Mouse (Mus musculus): ENCODE data around the gene Psen2. TPM values are rescaled to one million over a fixed set of nuclear protein-coding genes. Genes with fewer than 3 reads are reported as not detected.

The Psen2 gene
- total RNA-seq, 1 experiment = 13.6 TPM

DNA sequence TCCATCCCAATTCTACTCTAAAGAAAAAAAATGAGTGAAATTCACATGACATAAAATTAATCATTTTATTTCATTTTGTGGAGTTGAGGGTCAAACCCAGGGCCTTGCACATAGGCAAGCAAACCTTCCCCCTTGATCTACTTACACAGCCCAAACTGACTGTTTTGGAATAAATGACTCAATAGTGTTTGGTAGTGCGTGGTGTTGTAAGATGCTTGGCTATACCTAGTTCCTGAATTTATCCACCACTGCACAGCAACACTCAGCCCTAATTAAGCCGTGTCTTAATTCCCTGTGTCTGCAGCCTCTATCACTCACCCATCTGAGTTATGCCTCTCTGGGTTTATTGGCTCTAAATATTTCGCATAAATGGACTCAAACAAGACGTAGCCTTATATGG, 37.1 kb upstream of the Psen2 start:
- no peak overlapping the region for H3K4me3 ChIP-seq (ENCODE audit: insufficient read depth in 1 of 2, low read depth in 1 of 2, low read length in 2 of 2, poor library complexity in 1 of 2, severe bottlenecking in 1 of 2)
- in situ Hi-C loops (cut with MboI; ENCODE audit: low sequenced_read_pairs in 2 of 2, unreplicated experiment in 2 of 2) = no loop called here
- no peaks in the 10 kb centered on the region for H3K36me3 ChIP-seq (ENCODE audit: control insufficient read depth, insufficient read depth, low read length, poor library complexity, severe bottlenecking)
- DNase-seq (ENCODE audit: low read depth, low spot score) = no peak
- no peaks in the 10 kb centered on the region for H3K9me3 ChIP-seq (ENCODE audit: control insufficient read depth, insufficient read depth, low read depth, low read length)
- no peak for TF ChIP-seq ZC3H11A (IDR thresholded peaks at IDR 0.05; ENCODE audit: borderline replicate concordance, low read depth, low read length)
- TF ChIP-seq ZNF384 (IDR thresholded peaks at IDR 0.05; ENCODE audit: low read depth, low read length) = no peak
- TF ChIP-seq MAFK (IDR thresholded peaks at IDR 0.05; ENCODE audit: insufficient read depth, low read depth, low read length) = no peak
- TF ChIP-seq CHD2 (IDR thresholded peaks at IDR 0.05; ENCODE audit: low read depth, low read length) = no peak
- TF ChIP-seq HCFC1 (IDR thresholded peaks at IDR 0.05; ENCODE audit: borderline replicate concordance, insufficient read depth, low read length) = no peak
- no peak overlapping the region for H3K9ac ChIP-seq (ENCODE audit: insufficient read depth, low read depth, low read length, poor library complexity, severe bottlenecking)
- peaks cover 0 to 8% of the 10 kb centered on the region in 2 experiments; a peak in 3 of 4 replicates for H3K4me1 ChIP-seq (ENCODE audit: control insufficient read depth in 2 of 2, insufficient read depth in 2 of 2, low read length in 2 of 2, poor library complexity in 1 of 2)
- H3K27ac ChIP-seq (ENCODE audit: insufficient read depth, low read depth, low read length, poor library complexity, severe bottlenecking) = no peak overlapping the region

DNA sequence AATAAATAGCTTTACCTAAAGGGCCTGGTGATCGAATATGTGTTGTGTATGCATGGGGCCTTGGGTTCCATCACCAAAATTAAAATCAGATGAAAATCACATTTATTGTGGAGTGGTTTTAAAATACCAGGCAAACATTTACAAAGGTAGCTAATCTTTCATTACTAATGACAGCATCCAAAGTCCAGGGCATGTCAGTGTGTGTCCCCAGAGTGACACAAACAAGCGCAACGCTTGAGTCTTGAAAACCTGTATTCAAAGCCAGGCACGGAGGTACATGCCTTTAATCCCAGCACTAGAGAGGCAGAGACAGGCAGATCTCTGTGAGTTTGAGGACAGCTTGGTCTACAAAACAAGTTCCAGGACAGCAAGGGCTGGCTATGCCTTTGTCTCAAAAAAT, 36.5 kb upstream of the Psen2 start:
- no peaks in the 10 kb centered on the region for H3K9me3 ChIP-seq (ENCODE audit: control insufficient read depth, insufficient read depth, low read depth, low read length)
- H3K9ac ChIP-seq (ENCODE audit: insufficient read depth, low read depth, low read length, poor library complexity, severe bottlenecking) = no peak overlapping the region
- TF ChIP-seq MAFK (IDR thresholded peaks at IDR 0.05; ENCODE audit: insufficient read depth, low read depth, low read length) = no peak
- no peak for TF ChIP-seq HCFC1 (IDR thresholded peaks at IDR 0.05; ENCODE audit: borderline replicate concordance, insufficient read depth, low read length)
- no peak for TF ChIP-seq CHD2 (IDR thresholded peaks at IDR 0.05; ENCODE audit: low read depth, low read length)
- TF ChIP-seq ZC3H11A (IDR thresholded peaks at IDR 0.05; ENCODE audit: borderline replicate concordance, low read depth, low read length) = no peak
- TF ChIP-seq ZNF384 (IDR thresholded peaks at IDR 0.05; ENCODE audit: low read depth, low read length) = no peak
- no peak for DNase-seq (ENCODE audit: low read depth, low spot score)
- peaks cover 0 to 8% of the 10 kb centered on the region in 2 experiments; a peak in 3 of 4 replicates for H3K4me1 ChIP-seq (ENCODE audit: control insufficient read depth in 2 of 2, insufficient read depth in 2 of 2, low read length in 2 of 2, poor library complexity in 1 of 2)
- no peaks in the 10 kb centered on the region for H3K36me3 ChIP-seq (ENCODE audit: control insufficient read depth, insufficient read depth, low read length, poor library complexity, severe bottlenecking)
- H3K27ac ChIP-seq (ENCODE audit: insufficient read depth, low read depth, low read length, poor library complexity, severe bottlenecking) = no peak overlapping the region
- no peak overlapping the region for H3K4me3 ChIP-seq (ENCODE audit: insufficient read depth in 1 of 2, low read depth in 1 of 2, low read length in 2 of 2, poor library complexity in 1 of 2, severe bottlenecking in 1 of 2)
- in situ Hi-C loops (cut with MboI; ENCODE audit: low sequenced_read_pairs in 2 of 2, unreplicated experiment in 2 of 2) = no loop called here

DNA sequence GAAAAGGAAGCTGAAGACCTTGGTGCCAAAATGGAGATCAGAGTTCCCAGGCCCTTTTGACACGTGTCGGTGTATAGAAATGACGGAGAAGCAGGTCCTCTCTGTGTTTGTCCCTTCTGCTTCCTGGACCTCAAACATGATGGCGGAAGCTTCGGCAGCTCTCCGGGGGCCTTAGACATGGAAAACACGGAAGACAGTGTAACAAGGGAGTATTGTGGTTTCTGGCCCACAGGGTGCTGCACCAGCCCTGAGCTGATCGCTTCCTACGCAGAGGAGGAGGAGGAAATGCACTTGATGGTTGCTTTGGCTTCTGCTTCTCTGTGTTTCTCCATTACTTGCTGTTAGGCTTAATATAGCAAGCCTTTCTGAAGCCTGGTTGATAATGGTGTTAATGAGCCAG, 32.9 kb upstream of the Psen2 start:
- DNase-seq (ENCODE audit: low read depth, low spot score) = no peak

DNA sequence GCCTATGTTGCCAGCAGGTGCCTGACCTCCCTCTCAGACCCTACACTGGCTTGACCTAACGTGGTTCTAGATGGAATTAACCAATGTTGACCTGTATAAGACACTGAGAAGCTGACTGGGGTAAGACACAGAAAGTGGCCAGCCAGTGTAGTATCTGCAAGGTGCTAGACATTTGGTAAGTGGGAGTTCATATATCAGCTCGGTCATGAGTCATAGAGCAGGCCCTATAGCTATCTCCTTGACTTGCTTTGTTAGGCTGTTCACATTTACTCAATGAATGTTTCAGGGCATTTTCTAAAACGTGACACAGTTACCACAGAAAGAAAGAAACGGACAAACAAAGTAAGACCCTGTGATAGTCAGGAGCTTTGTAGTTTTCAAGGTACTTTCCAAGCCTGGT, 27.1 kb upstream of the Psen2 start:
- Histone ChIP-seq H3K27ac (ENCODE audit: insufficient read depth, low read depth, low read length, poor library complexity, severe bottlenecking) (no peak overlapping the region), H3K4me1 (ENCODE audit: control insufficient read depth in 2 of 2, insufficient read depth in 2 of 2, low read length in 2 of 2, poor library complexity in 1 of 2) (peaks cover 0 to 10% of the 10 kb centered on the region in 2 experiments; a peak in 1 of 4 replicates), H3K9ac (ENCODE audit: insufficient read depth, low read depth, low read length, poor library complexity, severe bottlenecking) (no peak overlapping the region), H3K4me3 (ENCODE audit: insufficient read depth in 1 of 2, low read depth in 1 of 2, low read length in 2 of 2, poor library complexity in 1 of 2, severe bottlenecking in 1 of 2) (no peak overlapping the region), H3K36me3 (ENCODE audit: control insufficient read depth, insufficient read depth, low read length, poor library complexity, severe bottlenecking) (no peaks in the 10 kb centered on the region), H3K9me3 (ENCODE audit: control insufficient read depth, insufficient read depth, low read depth, low read length) (no peaks in the 10 kb centered on the region)
- in situ Hi-C loops (cut with MboI; ENCODE audit: low sequenced_read_pairs in 2 of 2, unreplicated experiment in 2 of 2) = no loop called here
- no peak for DNase-seq (ENCODE audit: low read depth, low spot score)
- TF ChIP-seq HCFC1 (IDR thresholded peaks at IDR 0.05; ENCODE audit: borderline replicate concordance, insufficient read depth, low read length) (no peak), CHD2 (IDR thresholded peaks at IDR 0.05; ENCODE audit: low read depth, low read length) (no peak), ZC3H11A (IDR thresholded peaks at IDR 0.05; ENCODE audit: borderline replicate concordance, low read depth, low read length) (no peak), ZNF384 (IDR thresholded peaks at IDR 0.05; ENCODE audit: low read depth, low read length) (no peak), MAFK (IDR thresholded peaks at IDR 0.05; ENCODE audit: insufficient read depth, low read depth, low read length) (no peak)

More for the DNA sequence above, 32.9 kb upstream of the Psen2 start:
- H3K9me3 ChIP-seq (ENCODE audit: control insufficient read depth, insufficient read depth, low read depth, low read length) = no peaks in the 10 kb centered on the region
- in situ Hi-C loops (cut with MboI; ENCODE audit: low sequenced_read_pairs in 2 of 2, unreplicated experiment in 2 of 2) = no loop called here
- TF ChIP-seq HCFC1 (IDR thresholded peaks at IDR 0.05; ENCODE audit: borderline replicate concordance, insufficient read depth, low read length) (no peak), ZC3H11A (IDR thresholded peaks at IDR 0.05; ENCODE audit: borderline replicate concordance, low read depth, low read length) (no peak), CHD2 (IDR thresholded peaks at IDR 0.05; ENCODE audit: low read depth, low read length) (no peak), ZNF384 (IDR thresholded peaks at IDR 0.05; ENCODE audit: low read depth, low read length) (no peak)
- H3K36me3 ChIP-seq (ENCODE audit: control insufficient read depth, insufficient read depth, low read length, poor library complexity, severe bottlenecking) = no peaks in the 10 kb centered on the region
- no peaks in the 10 kb centered on the region; a peak in 1 of 4 replicates for H3K4me1 ChIP-seq (ENCODE audit: control insufficient read depth in 2 of 2, insufficient read depth in 2 of 2, low read length in 2 of 2, poor library complexity in 1 of 2)
- H3K9ac ChIP-seq (ENCODE audit: insufficient read depth, low read depth, low read length, poor library complexity, severe bottlenecking) = no peak overlapping the region
- H3K4me3 ChIP-seq (ENCODE audit: insufficient read depth in 1 of 2, low read depth in 1 of 2, low read length in 2 of 2, poor library complexity in 1 of 2, severe bottlenecking in 1 of 2) = no peak overlapping the region
- no peak overlapping the region for H3K27ac ChIP-seq (ENCODE audit: insufficient read depth, low read depth, low read length, poor library complexity, severe bottlenecking)

DNA sequence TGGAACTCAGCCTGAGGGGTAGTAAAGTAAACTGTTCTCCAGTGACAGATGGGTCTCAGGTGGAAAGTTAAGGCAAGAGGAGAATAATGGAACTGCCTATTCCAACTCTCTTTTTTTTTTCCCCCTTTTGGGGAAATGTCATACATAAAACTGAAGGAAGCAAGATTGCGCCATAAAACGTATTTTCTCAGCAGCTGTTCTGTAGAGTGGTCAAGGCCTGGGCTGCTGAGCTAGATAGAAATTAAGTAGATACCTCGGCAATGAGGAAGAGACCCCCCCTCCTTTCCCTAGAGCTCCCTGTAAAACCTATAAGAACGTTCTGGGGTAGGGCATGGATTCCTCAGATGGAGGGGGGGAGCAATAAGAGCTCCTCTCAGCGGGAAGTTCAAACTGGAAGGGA, 26.6 kb upstream of the Psen2 start:
- Histone ChIP-seq H3K4me1 (ENCODE audit: control insufficient read depth in 2 of 2, insufficient read depth in 2 of 2, low read length in 2 of 2, poor library complexity in 1 of 2) (peaks cover 0 to 10% of the 10 kb centered on the region in 2 experiments; a peak in 1 of 4 replicates), H3K36me3 (ENCODE audit: control insufficient read depth, insufficient read depth, low read length, poor library complexity, severe bottlenecking) (no peaks in the 10 kb centered on the region), H3K9me3 (ENCODE audit: control insufficient read depth, insufficient read depth, low read depth, low read length) (no peaks in the 10 kb centered on the region), H3K4me3 (ENCODE audit: insufficient read depth in 1 of 2, low read depth in 1 of 2, low read length in 2 of 2, poor library complexity in 1 of 2, severe bottlenecking in 1 of 2) (no peak overlapping the region), H3K27ac (ENCODE audit: insufficient read depth, low read depth, low read length, poor library complexity, severe bottlenecking) (no peak overlapping the region), H3K9ac (ENCODE audit: insufficient read depth, low read depth, low read length, poor library complexity, severe bottlenecking) (no peak overlapping the region)
- no peak for DNase-seq (ENCODE audit: low read depth, low spot score)
- in situ Hi-C loops (cut with MboI; ENCODE audit: low sequenced_read_pairs in 2 of 2, unreplicated experiment in 2 of 2) = loop anchor here in 1 of 2 experiments (10.0 kb wide), 1 partner anchor 115 kb away; no protein-coding TSS in a partner anchor
- TF ChIP-seq HCFC1 (IDR thresholded peaks at IDR 0.05; ENCODE audit: borderline replicate concordance, insufficient read depth, low read length) = no peak
- no peak for TF ChIP-seq ZC3H11A (IDR thresholded peaks at IDR 0.05; ENCODE audit: borderline replicate concordance, low read depth, low read length)
- no peak for TF ChIP-seq MAFK (IDR thresholded peaks at IDR 0.05; ENCODE audit: insufficient read depth, low read depth, low read length)

Measured in ES-E14 (cell line).